Mouse (Mus musculus): ENCODE data around the gene Specc1l.
A peak's percentile ranks its signal among the peaks of the same experiment; 100 is the strongest.

The Specc1l gene

DNA sequence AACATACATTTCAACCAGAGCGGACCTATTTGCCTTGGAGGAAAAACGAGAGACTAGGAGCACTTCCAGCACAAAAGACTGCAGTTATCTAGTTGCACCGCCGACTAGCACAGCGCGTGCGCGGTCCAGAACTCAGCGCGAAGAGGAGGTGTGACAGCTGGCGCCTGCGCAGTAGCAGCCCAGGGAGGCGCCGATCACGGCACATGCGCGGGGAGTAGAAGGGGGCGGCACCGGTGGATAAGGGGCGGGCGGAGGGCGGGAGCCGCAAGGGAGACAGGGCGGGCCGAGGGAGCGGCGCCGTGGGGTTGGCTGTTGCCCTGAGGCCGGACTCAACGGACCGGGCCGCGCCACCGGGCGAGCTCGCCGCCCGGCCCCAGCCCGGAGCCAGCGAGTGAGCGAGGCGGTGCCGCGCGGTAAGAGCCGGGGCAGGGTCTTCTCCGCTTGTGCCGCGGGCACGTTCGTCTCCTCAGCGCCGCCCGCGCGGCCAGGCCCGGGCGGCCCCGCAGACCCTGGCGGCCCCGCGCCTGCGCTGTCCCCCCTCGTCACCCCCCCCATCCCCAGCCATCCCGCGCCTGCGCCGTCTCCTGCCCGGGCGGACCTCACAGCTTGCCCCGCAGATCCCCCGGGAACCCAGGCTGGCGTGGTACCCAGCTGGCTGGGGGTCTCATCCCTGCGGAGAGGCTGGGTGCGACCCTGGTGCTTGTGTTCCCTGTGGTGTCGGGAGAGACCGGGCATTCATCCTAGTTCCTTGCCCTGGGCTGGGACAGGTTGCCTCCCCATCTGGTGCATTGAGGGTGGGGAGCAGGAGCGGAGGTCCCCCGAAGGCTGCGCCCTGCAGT lies at the start of gene Specc1l:
Gene Specc1l, plus strand, starts transcription at position 267 of the 839 bp plus-strand sequence.
- DNase-seq = peak; percentile 95 to 98

DNA sequence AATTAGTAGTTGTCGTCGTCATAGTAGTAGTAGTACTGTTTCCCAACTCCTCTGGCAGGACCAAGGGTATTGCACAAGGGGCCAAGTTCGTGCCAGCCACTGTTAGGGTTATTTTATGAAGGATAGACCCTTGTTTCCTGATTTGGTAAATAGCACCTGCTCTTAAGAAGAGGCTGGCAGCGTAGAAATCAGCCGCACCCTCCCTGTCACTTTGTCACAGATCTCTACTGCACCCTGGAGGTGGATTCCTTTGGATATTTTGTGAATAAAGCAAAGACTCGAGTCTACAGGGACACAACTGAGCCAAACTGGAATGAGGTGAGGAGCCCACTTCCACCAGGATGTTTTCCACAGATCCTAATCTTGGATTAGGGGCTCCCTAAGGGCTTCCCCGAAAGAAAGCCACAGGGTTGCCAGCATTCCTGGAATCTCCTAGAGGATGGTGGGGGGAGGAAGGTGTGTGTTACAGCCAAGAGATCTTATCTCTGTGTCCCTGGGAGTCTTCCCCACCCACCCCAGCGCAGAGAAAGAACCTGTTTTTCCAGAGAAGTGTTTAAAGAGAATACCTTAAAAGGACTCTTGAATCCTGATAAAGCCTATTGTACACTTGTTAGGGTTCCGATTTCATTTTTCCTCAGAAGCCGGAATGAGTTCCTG lies 45.9 kb upstream of the Specc1l start:
- no peak for DNase-seq

DNA sequence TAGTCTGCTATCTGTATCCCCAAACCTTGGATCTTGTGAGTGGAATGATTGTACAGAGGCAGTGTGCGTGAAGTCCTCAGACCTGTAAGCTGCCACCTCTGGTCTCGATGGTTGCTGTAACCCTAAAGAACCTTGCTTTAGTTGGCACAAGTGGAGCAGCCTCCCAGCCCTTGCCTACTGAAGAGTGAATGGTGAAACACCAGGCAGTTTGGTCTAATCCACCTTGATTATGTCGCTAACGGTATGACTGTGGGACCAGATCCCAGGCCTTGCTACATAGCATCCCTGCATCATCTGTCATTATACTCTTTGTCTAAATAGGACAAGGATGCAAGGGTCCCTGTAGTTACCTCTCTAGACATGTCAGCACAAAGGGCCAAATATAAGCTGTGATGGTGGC lies 45.3 kb upstream of the Specc1l start:
- DNase-seq = no peak

DNA sequence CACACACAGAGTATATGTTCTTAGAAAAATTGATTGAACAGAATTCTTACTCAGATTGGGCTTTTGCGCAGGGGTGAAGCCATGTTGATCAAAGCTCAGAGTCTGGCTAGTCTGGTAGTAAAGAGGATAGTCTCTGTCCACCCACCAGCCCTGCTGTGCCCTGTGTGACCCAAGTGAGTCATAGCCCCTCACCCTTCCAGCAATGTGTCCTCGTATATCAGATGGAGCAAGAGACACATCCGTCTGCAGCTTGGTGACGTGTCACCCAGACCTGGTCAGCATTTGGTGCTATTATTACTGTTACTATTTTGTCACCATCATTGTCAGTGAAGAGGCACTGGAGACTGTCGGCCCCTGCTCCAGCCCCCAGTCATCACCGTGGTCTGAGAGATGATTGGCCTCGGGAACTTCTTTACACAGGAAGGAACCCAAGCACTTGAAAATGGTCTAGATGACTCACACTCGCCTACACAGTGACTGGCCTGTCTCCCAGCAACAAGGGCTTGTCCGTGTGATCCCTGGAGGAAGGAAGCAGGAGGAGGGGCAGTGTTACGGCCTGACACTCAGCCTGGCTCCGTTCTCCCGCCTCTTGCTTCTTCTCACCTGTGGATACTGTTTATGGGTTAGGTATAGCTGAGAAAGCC lies 41.5 kb upstream of the Specc1l start:
- DNase-seq = peak; percentile 37 to 71

DNA sequence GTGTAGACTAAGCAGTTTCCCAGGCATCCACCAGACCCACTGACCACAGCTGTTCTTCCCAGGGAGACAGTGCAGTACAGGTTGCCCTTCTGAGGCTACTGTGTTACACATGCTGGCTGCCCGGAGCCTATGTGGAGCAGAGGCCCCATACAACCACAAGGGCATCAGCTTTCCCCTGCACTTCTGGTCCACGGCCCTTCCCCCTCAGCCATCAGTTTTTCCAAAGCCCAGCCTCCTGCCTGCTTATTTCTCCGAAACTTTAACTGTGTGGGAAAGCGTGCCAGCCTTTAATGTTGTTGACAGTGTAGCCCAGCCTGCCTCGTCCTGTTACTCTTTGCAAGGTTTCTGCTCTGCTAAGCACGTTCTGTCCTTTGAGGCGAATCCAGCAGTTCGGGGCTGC lies 38.8 kb upstream of the Specc1l start:
- peak in 1 of 2 experiments; percentile 49 for DNase-seq

DNA sequence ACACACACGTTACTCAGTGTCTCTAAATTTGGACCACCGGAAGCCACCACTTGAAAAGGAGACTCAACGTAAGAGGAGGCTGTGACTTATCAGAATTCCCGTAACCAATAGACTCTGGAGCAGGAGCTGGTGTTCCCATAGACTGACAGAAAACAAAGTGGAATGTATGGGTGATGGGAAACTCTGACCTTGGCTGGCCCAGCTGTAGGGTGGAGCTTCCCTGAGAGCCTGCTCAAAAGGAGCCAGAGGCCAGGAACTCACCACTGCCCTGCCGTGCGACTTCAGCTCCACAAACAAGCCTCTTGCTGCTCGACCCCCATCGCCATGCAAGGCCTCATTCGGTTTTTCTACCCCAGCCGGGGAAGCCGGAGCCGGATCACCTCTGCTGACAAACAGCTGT lies 38.2 kb upstream of the Specc1l start:
- no peak for DNase-seq

DNA sequence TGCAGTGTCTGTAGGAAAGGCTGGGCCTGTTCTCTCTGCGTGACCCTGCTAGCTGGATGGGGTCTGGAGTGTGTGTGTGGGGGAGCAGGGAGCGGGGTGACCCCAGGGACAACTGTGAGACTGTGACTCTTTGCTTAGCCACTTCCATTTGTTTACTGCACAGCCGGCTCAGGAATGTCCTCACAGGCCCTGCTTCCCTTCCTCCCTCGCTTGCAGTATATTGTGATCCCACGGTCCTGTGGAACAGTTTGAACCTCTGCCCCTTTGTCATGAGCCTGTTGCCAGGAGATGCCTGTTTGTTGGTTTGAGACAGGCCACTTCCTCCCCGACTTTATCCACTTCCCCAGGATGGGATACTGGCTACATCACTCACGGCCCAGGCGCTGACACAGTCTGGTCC lies 35.4 kb upstream of the Specc1l start:
- DNase-seq = peak in 1 of 2 experiments; percentile 74

DNA sequence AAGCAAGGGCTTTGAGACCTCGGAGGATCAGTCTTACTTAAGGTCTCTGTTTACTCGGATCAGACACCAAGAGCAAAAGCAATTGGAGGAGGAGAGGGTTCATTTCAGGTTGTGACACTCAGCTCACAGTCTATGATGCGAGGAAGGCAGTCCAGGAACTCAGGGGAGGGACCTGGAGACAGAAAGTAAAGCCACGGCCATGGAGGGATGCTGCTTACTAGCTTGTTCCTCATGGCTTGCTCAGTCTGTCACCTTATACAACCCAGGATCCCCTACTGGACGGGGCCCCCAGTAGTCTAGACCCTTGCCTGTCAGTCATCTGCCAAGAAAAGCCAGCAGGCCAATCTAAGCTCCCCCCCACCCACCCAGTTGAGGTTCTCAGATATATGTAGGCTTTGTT lies 33.0 kb upstream of the Specc1l start:
- no peak for DNase-seq

DNA sequence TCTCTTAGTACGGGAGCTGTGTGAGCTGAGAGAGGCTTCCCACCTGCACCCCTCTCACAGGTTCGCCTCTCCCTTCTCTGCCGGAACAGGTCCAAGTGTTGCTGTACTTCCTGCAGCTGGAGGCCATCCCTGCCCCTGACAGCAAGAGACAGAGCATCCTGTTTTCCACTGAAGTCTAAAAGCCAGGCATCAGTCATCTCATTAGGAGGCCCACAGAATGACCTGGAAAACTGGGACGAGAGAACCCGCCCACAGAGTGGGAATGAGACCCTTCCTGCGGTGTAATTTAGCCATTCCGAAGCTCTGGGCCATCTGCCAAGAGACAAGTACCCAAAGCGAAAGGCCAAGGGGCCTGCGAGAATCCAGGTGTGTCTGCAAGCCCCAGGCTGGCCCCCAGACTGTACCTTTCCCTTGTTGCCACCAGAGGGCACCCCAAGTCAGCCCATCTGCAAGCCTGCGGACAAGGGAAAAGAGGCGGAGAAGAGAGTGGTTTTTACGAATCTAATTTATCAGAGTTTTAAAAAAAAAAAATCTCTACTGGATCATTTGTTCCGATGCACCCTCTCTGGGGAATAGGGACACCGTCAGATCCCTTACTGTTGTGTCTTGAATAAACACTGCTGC lies 29.6 kb upstream of the Specc1l start:
- peak; percentile 78 to 80 for DNase-seq

DNA sequence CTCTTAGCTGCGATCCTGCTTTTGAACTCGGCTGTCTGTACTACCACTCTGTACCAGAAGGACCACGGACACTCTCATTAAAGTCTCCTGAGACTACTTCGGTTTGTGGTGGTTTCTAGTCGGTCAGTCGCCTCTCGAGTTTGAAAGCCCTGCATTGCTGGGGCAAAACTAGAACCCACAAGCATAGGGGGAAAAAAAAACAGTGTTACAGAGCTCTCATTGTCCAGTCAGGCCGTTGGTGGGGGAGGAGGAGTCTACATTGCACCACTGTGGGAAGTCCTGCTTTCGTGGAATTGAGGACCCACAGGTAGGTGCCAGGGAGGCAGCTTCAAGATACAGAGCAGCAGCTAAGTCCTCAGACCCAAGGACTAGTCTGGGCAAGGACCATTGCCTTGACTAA lies 27.0 kb upstream of the Specc1l start:
- DNase-seq = no peak

DNA sequence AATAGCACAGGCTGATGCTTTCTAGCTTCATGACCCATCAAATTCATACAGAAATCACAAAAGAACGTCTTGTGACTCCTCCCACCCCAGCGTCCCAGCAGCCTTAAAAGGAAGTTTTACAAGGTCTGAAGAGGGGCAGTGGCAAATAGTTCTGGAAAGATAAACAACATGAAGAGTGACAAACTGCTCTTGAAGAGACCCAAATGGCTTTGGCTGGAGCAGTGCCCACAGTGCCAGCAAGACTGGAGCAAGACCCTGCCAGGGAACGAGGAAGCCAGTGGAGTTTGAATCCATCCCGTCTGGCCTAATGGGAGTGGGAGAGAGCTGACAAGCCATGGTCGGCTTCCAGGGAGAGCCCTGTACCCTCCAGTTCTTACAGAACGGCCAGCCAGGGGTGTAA lies 25.3 kb upstream of the Specc1l start:
- DNase-seq = no peak

DNA sequence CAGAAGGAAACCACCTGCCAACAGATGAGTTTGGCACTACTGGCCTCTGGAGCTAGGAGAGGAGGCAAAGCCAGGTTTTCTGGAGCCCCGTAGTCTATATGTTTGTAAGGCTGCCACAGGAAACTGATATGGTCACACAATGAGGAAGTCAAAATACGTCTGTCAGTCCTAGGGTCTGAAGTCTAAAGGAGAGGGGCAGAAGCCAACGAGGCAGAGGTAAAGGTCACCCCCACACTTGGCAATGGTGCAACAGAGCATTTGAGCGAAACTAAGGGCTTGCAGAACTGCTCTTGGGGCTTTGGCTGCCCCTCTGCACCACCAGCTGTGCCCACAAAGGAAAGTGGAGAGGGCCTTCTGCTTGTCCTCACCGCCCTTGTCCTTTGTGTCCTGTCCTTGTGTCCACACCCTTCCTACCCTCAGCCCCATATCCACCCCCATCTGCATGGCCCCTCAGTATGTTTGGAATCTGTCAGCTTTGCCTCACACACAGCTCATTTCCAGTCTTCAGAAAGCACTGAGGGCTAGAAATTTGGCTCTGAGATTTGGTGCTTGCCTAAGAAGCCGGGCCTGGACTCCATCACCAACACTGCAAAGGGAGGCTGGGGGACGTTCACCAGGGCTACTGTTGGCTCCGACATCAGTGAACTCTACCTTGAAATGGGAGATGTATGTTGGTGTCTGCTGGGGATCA lies 24.4 kb upstream of the Specc1l start:
- DNase-seq = no peak

DNA sequence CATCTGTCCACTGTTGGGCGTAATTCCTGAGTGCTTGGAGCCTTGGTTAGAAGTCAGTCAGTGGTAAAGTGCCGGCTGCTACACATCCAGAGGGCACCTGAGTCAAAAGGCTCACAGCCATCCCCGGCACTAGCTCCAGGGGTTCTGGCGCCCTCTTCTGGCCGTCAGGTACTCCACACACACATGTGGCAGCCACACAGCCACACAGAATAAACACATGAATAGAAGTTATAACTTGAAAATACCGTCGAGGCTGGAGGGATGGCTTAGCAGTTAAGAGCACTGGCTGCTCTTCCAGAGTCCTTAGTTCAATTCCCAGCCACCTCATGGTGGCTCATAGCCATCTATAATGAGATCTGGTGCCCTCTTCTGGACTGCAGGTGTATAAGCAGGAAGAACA lies 20.2 kb upstream of the Specc1l start:
- no peak for DNase-seq

DNA sequence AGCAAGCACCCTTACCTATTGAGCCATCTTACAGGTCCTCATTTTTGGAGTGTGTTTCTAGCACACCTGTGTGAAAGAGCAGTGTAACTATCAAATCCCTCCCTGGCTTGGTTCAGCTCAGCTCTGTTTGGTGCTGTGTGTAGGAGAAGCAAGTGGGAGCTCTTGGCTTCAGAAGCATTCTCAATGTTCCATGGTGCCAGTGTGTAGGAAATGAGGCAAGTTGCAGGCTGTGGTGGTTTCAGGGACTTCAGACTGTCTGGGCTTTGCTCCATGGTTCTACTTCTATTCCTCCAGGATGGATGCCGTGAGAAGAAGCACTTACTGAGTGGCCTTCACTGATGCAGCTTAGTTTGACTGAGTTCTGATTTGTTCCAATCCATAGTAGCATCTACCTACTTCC lies 14.1 kb upstream of the Specc1l start:
- DNase-seq = no peak

DNA sequence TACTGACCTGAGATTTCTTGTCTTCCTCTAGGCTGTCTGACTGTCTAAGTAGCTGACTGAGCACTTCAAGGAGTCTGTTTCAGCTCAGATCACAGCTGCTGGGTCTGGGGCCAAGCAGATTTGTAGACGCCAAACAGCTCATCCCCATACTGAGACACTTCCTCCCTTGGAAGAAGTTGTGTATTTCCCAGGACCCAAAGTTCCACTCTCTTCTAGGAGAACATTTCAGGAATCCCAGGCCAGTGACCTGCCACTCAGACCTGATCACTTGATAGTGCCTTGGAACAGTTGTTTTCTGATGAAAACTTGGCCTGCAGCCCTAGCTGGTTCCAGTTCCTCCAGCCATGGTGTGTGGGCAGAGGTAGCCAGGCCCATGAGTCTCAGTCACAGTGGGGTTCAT lies 11.1 kb upstream of the Specc1l start:
- DNase-seq = peak in 1 of 2 experiments; percentile 32

DNA sequence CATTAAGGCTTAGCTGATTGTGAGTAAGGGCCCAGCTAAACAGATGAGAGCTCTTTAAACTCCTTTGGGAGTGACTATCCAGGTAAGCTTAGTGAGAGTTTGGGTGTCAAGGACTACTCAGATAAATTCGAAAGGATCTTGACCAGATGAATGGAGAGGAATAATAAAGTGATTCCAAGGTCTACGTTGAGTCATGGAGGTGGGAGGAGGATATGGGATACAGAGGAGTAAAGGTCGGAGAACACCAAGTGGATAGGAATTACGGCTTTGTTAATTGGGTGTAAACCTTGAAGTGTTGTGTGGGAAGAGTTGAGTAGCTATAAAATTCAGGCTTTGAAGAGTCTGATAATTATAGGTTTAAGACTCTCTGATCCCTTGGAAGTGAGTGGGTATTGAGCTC lies 5.7 kb upstream of the Specc1l start:
- no peak for DNase-seq

DNA sequence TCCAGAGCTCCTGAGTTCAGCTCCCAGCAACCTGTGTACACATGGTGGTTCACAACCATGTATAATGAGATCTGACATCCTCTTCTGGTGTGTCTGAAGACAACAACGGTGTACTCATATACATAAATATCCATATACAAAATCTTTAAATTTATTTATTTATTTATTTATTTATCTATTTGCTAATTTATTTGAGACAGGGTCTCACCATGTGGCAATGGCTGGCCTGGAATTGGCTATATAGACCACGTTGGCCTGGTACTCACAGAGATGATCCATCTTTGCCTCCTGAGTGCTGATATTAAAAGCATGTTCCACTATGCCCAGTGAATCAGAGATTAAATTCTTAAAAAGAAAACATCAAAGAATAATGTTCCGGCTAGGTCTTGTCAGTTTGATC lies 1.0 kb upstream of the Specc1l start:
- no peak for DNase-seq

DNA sequence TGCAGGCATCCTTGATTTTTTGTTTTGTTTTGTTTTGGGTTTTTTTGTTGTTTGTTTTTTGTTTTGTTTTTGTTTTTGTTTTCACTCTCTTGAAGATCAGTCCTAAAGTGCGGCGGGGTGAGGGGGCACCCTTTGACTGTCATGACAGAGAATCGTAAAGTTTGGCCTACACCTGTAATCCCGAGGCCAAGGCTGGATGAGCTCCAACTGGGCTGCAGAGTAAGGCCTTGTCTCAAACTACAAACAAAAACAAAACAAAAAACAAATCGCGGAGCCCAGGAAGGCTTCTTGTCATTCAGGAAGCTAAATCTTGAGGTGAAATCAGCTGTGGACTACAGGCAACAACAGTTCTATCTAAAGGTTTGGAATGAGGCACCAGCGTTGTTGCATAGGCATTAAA lies 1.1 kb downstream of the Specc1l start:
- DNase-seq = peak; percentile 48 to 56

DNA sequence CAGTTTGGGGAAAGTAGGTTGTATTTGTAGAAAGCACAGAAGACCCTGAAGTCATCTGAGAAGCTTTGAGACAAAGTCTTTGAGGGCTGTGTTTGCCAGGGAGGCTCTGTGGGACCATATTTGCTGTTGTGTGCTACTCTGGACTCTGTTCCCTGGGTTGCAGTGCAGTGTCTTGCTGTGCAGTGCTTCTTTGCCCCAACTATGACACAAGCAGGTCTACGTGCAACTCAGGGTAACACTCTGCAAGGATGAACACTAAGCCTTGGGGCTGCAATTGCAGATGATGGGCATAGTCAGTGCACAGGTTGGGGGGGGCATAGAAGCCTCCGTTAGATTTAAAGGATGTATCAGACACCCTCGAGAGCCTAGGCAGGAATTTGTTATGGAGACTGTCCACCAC lies 8.8 kb downstream of the Specc1l start:
- DNase-seq = no peak

DNA sequence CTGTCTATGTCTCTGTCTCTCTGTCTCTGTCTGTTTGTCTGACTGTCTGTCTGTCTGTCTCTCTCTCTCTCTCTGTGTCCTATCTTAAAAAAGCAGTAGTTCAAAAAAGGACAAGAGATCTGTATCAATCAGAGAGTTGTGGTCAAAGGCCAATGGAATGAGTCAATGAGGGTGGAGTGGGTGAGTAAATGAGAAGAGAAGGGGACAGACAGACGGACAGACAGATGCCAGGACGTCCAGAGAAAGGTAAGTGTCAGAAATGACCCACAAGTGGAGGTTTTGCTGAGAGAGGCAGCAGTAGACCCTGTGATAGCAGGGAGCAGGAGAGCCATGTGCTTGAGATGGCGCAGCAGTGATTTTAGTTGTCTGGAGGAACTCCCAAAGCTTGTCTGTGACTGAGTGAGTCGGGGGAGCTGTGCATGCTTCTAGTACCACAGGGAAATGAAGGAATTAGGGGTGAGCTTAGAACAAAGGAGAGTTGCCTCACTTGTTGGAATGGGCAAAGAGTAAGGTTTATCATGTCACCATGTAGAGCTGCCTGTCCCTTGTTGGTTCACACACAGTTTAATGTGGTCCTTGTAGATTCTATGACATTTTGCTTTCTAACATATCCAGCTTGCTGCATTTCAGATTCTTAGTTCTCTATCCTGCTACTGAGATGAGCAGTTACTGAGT lies 10.2 kb downstream of the Specc1l start:
- DNase-seq = no peak

DNA sequence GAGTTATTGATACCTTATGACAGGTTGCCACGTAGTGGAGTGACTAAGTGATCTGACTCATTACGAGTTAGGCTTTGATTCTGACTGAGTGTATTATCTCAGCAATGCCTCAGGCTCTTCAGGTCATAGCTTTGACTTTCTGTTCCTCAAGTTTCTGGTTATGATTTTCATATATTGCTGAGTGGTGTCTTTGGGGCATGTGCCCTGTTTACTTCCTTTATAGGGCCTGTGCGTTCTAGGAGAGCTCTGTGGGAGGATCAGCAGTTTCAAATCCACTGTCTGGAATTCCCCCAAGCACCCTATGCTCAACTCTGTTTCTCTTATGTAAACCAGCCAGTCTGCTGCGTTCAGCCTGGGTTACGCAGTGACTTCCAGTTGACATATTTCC lies 10.7 kb downstream of the Specc1l start:
- DNase-seq = no peak

DNA sequence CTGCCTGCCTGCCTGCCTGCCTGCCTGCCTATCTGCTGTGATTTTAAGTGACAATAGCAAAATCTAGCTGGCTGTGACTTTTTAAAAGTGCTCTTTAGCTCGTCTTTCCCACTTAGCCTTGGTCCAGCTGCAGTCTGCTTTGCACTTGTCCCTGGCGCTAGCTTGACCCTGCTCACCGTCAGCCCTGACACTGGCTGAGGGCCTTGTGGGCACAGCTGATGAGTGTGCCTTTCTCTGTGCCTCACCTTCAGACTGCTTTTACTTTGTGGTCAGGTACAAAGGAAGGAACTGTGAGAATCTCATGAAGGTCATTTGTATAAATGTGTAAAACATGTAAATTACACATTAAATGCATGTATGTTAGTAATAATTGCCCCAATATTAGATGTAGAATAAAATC lies 12.3 kb downstream of the Specc1l start:
- DNase-seq = no peak

All from kidney, postnatal 25 days (tissue).